Mouse (Mus musculus): ENCODE data around the gene Lama2. TPM values are rescaled to one million over a fixed set of nuclear protein-coding genes. Genes with fewer than 3 reads are reported as not detected.

Gene Lama2
- polyA plus RNA-seq, 1 experiment from 2014 or later = 1.9 TPM

DNA sequence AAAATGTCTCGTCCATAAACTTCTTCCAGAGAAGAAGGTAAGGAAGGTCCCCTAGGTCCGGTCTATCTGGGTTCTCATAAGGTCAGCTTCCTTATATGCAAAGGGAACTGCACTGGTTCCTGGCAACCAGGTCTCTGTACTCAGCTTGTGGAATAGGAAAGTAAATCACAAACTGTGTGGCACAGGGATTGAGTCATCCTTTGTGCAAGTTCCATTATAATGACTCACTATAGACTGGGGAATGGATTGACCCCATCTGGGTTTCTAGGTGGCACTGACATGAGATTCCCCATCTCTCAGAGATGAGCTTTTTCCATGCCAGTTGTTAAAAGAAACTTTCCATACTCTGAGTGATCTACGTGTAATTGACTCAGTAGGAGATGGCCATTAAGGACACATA lies 501.7 kb downstream of the Lama2 start:
- no peaks in the 10 kb centered on the region for H3K4me1 ChIP-seq (replicated peaks; ENCODE audit: control insufficient read depth, insufficient read depth, low read length)
- no peak overlapping the region for H3K27ac ChIP-seq (ENCODE audit: low read depth, low read length)
- no peak overlapping the region for H3K9ac ChIP-seq (ENCODE audit: low read depth, low read length)
- H3K36me3 ChIP-seq (ENCODE audit: control insufficient read depth, insufficient read depth, low read length) = no peaks in the 10 kb centered on the region
- H3K9me3 ChIP-seq (ENCODE audit: control insufficient read depth, low read length) = no peaks in the 10 kb centered on the region
- H3K4me2 ChIP-seq = no peak overlapping the region
- DNase-seq (ENCODE audit: low spot score) = no peak
- ATAC-seq (replicated peaks; ENCODE audit: low FRiP score) = no peak
- 79% methylated on average over 3 of the region's 3 CpGs for WGBS
- H3K27me3 ChIP-seq (replicated peaks; ENCODE audit: control insufficient read depth, insufficient read depth, low read length) = no peaks in the 10 kb centered on the region
- H3K4me3 ChIP-seq (ENCODE audit: low read depth, low read length) = no peak overlapping the region

DNA sequence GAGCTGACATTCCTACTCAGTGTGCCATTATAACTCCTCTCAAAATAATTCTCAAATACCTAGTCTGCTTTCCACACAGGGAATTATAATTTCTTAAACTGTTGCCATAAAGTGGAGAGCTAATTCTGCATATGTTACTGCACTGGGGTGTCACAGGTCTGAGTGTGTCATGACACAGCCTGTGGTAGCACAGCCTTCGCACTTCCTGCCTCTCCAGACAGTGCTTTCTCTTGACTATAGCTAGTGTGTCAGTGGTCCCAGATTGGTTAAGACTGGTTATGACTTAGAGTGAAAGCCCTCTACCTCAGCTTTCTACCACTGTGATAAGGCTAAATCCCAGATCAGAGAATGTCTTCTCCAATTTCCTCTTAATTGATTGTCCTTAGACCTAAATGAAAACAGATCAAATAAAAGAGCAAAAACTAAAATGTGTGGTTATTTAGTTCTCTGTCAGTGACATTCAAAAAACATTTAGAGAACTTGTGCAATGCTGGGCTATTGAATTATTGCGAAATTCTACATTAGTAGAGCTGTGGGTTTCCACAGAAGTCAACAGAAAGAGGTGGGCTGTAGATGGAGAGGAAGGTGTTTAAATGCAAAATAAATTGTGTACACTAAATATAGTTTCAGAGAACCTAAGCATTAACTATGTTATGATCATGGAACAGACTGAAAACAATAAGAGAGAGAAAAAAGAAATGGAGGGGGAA lies 502.5 kb downstream of the Lama2 start:
- DNase-seq (ENCODE audit: low spot score) = no peak
- 63% methylated on average over 2 of the region's 2 CpGs for WGBS
- H3K27ac ChIP-seq (ENCODE audit: low read depth, low read length) = no peak overlapping the region
- no peaks in the 10 kb centered on the region for H3K4me1 ChIP-seq (replicated peaks; ENCODE audit: control insufficient read depth, insufficient read depth, low read length)
- no peak for ATAC-seq (replicated peaks; ENCODE audit: low FRiP score)
- H3K9ac ChIP-seq (ENCODE audit: low read depth, low read length) = no peak overlapping the region
- no peaks in the 10 kb centered on the region for H3K27me3 ChIP-seq (replicated peaks; ENCODE audit: control insufficient read depth, insufficient read depth, low read length)
- H3K4me2 ChIP-seq = no peak overlapping the region
- no peaks in the 10 kb centered on the region for H3K36me3 ChIP-seq (ENCODE audit: control insufficient read depth, insufficient read depth, low read length)
- no peak overlapping the region for H3K4me3 ChIP-seq (ENCODE audit: low read depth, low read length)
- no peaks in the 10 kb centered on the region for H3K9me3 ChIP-seq (ENCODE audit: control insufficient read depth, low read length)

DNA sequence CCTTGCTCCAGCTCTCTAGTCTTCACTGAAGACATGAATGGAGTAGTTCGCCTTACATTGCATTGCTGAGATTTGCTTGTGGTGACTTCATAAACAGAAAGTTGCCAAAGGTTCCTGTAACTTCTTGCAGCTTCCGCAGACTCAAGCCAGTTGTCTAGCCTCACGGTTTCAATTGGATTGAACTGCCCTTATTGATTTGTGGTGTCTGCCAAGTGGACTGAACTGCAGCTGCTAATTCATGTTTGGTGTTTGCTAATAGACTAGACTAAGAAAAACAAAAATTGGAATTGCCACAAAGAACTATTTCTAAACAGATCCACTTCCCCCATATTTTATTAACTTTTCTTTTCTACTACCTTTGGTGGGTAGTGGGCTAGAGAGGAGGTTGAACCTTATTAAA lies 505.4 kb downstream of the Lama2 start:
- H3K9ac ChIP-seq (ENCODE audit: low read depth, low read length) = no peak overlapping the region
- H3K36me3 ChIP-seq (ENCODE audit: control insufficient read depth, insufficient read depth, low read length) = no peaks in the 10 kb centered on the region
- no peak overlapping the region for H3K27ac ChIP-seq (ENCODE audit: low read depth, low read length)
- 83% methylated on average over 3 of the region's 3 CpGs for WGBS
- ATAC-seq (replicated peaks; ENCODE audit: low FRiP score) = no peak
- H3K4me1 ChIP-seq (replicated peaks; ENCODE audit: control insufficient read depth, insufficient read depth, low read length) = no peaks in the 10 kb centered on the region
- no peaks in the 10 kb centered on the region for H3K9me3 ChIP-seq (ENCODE audit: control insufficient read depth, low read length)
- H3K4me3 ChIP-seq (ENCODE audit: low read depth, low read length) = no peak overlapping the region
- no peaks in the 10 kb centered on the region for H3K27me3 ChIP-seq (replicated peaks; ENCODE audit: control insufficient read depth, insufficient read depth, low read length)
- no peak overlapping the region for H3K4me2 ChIP-seq
- no peak for DNase-seq (ENCODE audit: low spot score)

DNA sequence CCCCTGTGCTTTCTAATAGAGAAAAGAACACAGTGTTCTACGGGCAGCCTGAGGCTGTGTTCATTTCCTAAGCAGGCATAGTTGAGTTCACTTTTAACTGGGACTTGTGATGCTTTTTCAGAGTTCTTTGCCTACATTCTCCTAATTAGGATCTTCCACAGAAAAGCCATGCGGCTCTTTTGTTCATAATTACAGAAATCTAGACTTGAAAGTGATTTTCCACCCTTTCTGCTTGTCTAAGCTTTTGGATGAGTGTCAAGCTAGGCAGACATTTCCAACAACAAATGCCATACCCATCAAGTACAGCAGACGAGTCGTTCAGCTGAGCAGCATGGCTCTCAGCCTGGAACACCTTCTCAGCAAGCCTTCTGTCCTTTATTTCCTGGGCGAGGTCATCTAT lies 515.7 kb downstream of the Lama2 start:
- H3K4me3 ChIP-seq (ENCODE audit: low read depth, low read length) = no peak overlapping the region
- H3K36me3 ChIP-seq (ENCODE audit: control insufficient read depth, insufficient read depth, low read length) = no peaks in the 10 kb centered on the region
- no peak overlapping the region for H3K9ac ChIP-seq (ENCODE audit: low read depth, low read length)
- no peak overlapping the region for H3K27ac ChIP-seq (ENCODE audit: low read depth, low read length)
- ATAC-seq (replicated peaks; ENCODE audit: low FRiP score) (no peak), DNase-seq (ENCODE audit: low spot score) (no peak)
- WGBS = 84% methylated on average over 5 of the region's 5 CpGs
- no peaks in the 10 kb centered on the region for H3K27me3 ChIP-seq (replicated peaks; ENCODE audit: control insufficient read depth, insufficient read depth, low read length)
- H3K9me3 ChIP-seq (ENCODE audit: control insufficient read depth, low read length) = no peaks in the 10 kb centered on the region
- H3K4me2 ChIP-seq = no peak overlapping the region
- H3K4me1 ChIP-seq (replicated peaks; ENCODE audit: control insufficient read depth, insufficient read depth, low read length) = no peaks in the 10 kb centered on the region

DNA sequence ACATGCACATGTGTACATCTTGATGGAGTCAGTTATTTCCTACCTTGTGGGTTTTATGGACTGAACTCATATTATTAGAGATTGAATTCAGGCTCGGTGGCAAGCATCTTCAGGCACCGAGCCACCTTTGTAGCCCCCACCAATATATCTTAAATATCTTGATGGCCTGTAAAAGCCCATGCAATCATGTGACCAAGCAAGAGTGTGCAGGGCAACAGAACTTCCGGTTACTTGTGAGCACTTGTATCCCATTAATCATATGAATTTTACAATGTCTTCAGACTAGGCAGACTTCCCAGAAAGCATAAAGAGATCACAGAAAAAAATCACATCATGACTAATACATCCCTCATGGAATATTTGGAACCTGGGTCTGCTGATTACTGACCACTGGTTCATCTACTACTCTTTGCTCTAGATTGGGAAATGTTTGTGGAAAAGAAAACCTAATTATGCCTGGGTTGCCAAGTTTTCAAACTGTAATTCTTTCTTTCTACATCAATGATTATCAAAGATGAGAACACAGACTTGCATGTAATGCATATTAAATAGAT lies 517.7 kb downstream of the Lama2 start:
- Histone ChIP-seq H3K27ac (ENCODE audit: low read depth, low read length) (no peak overlapping the region), H3K4me2 (no peak overlapping the region), H3K9me3 (ENCODE audit: control insufficient read depth, low read length) (no peaks in the 10 kb centered on the region), H3K4me1 (replicated peaks; ENCODE audit: control insufficient read depth, insufficient read depth, low read length) (no peaks in the 10 kb centered on the region), H3K27me3 (replicated peaks; ENCODE audit: control insufficient read depth, insufficient read depth, low read length) (no peaks in the 10 kb centered on the region), H3K9ac (ENCODE audit: low read depth, low read length) (no peak overlapping the region), H3K36me3 (ENCODE audit: control insufficient read depth, insufficient read depth, low read length) (no peaks in the 10 kb centered on the region), H3K4me3 (ENCODE audit: low read depth, low read length) (no peak overlapping the region)
- ATAC-seq (replicated peaks; ENCODE audit: low FRiP score) (no peak), DNase-seq (ENCODE audit: low spot score) (no peak)
- 87% methylated on average over 3 of the region's 3 CpGs for WGBS

DNA sequence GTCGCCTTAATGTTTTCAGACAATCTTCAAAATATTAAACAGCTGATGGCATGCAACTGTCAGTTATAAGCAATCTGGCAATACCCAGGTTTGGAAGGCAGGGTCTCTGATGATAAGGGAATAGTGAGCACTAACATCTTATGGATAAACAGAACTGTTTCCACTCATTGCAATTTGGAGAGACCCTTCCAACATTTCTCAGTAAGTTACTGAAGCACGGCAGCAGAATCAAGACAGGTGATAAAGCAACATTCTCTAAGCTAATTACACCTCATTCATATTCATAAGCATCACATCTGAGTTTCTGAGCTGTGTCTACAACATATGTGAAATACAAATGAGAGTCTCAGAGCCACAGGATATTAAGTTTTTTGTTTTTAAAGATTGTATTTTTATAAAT lies 542.4 kb downstream of the Lama2 start:
- no peak for DNase-seq (ENCODE audit: low spot score)
- 91% methylated on average over 2 of the region's 2 CpGs for whole genome bisulfite sequencing
- Histone ChIP-seq H3K27ac (ENCODE audit: low read depth, low read length) (no peak overlapping the region), H3K27me3 (replicated peaks; ENCODE audit: control insufficient read depth, insufficient read depth, low read length) (no peaks in the 10 kb centered on the region), H3K4me1 (replicated peaks; ENCODE audit: control insufficient read depth, insufficient read depth, low read length) (no peaks in the 10 kb centered on the region), H3K9ac (ENCODE audit: low read depth, low read length) (no peak overlapping the region), H3K4me2 (no peak overlapping the region), H3K36me3 (ENCODE audit: control insufficient read depth, insufficient read depth, low read length) (no peaks in the 10 kb centered on the region), H3K4me3 (ENCODE audit: low read depth, low read length) (no peak overlapping the region), H3K9me3 (ENCODE audit: control insufficient read depth, low read length) (no peaks in the 10 kb centered on the region)
- ATAC-seq (replicated peaks; ENCODE audit: low FRiP score) = no peak

DNA sequence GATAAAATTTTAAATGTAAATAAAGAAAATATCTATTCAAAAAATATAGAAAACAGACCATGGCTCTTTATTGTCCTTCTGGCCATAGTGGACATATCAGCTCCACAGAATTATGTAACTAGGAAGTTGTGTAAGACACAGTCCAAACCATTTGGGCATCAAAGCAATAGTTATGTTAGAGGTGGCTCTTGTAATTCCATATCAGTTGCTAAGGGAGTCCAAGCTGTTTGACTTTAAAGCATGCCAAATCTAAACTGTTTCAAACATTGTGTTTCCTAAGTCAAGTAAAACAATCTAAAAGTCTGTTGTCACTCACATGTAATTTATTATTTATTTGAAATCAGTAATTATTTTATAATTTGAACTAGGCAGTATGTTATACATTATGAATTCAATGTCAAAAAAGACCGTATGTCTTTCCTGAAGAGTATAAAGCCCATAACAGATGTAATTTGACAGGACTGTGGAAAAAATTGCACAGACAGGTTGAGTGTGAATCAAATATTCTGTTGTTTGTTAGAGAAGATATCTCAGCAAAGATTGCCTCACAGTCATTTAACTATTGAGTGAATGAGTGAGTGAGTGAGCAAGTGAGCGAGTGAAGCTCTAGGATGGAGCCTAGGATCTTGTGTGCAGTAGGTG lies 550.6 kb downstream of the Lama2 start:
- Histone ChIP-seq H3K9me3 (ENCODE audit: control insufficient read depth, low read length) (no peaks in the 10 kb centered on the region), H3K27ac (ENCODE audit: low read depth, low read length) (no peak overlapping the region), H3K9ac (ENCODE audit: low read depth, low read length) (no peak overlapping the region), H3K4me2 (no peak overlapping the region), H3K4me1 (replicated peaks; ENCODE audit: control insufficient read depth, insufficient read depth, low read length) (no peaks in the 10 kb centered on the region), H3K36me3 (ENCODE audit: control insufficient read depth, insufficient read depth, low read length) (no peaks in the 10 kb centered on the region), H3K4me3 (ENCODE audit: low read depth, low read length) (no peak overlapping the region), H3K27me3 (replicated peaks; ENCODE audit: control insufficient read depth, insufficient read depth, low read length) (no peaks in the 10 kb centered on the region)
- no peak for DNase-seq (ENCODE audit: low spot score)
- 75% methylated on average over 2 of the region's 2 CpGs for WGBS
- ATAC-seq (replicated peaks; ENCODE audit: low FRiP score) = no peak

DNA sequence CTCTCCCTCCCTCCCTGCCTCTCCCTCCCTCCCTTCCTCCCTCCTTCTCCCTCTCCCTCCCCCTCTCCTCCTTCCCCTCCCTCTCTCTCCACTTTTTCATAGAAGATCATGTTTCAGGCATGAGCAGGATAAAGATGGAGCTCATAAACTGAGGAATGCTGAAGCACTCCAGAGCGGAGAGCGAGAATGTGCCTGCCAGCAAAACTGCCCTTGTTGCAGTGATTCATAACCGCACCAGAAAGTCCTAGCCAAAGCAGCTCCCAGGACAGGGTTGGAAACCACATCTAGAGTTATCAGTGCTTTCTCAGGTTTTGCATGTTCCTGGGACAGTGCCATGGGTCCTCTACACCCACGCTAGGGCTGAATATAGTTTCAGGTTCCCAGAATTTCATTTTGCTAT lies 555.9 kb downstream of the Lama2 start:
- 53% methylated on average over 4 of the region's 4 CpGs for WGBS
- ATAC-seq (replicated peaks; ENCODE audit: low FRiP score) = no peak

DNA sequence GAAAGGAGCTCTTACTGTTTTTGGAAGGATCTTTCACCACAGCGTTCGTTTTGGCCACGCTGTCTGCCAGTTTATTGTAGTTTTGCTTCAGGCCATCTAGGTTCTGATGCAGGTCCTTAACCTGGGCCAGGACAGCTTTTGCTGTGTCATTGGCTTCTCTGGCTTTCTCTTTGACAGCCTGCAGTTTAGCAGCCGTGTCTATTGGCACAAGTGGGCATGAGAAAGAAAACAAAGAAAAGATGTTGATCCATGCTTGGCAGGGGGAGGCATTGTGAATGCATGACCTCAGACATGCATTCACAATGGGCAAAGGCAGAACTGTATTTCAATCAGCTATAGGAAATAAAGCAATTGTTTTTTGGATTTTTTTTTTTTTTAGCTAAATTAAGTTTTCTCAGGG lies 565.1 kb downstream of the Lama2 start:
- Histone ChIP-seq H3K27ac (ENCODE audit: low read depth, low read length) (no peak overlapping the region), H3K9ac (ENCODE audit: low read depth, low read length) (no peak overlapping the region), H3K4me1 (replicated peaks; ENCODE audit: control insufficient read depth, insufficient read depth, low read length) (no peaks in the 10 kb centered on the region), H3K4me3 (ENCODE audit: low read depth, low read length) (no peak overlapping the region), H3K36me3 (ENCODE audit: control insufficient read depth, insufficient read depth, low read length) (no peaks in the 10 kb centered on the region), H3K4me2 (no peak overlapping the region), H3K27me3 (replicated peaks; ENCODE audit: control insufficient read depth, insufficient read depth, low read length) (no peaks in the 10 kb centered on the region), H3K9me3 (ENCODE audit: control insufficient read depth, low read length) (no peaks in the 10 kb centered on the region)
- ATAC-seq (replicated peaks; ENCODE audit: low FRiP score) (no peak), DNase-seq (ENCODE audit: low spot score) (no peak)
- 74% methylated on average over 4 of the region's 4 CpGs for WGBS

More for the DNA sequence above, 555.9 kb downstream of the Lama2 start:
- Histone ChIP-seq H3K27ac (ENCODE audit: low read depth, low read length) (no peak overlapping the region), H3K9me3 (ENCODE audit: control insufficient read depth, low read length) (no peaks in the 10 kb centered on the region), H3K9ac (ENCODE audit: low read depth, low read length) (no peak overlapping the region), H3K4me1 (replicated peaks; ENCODE audit: control insufficient read depth, insufficient read depth, low read length) (no peaks in the 10 kb centered on the region), H3K36me3 (ENCODE audit: control insufficient read depth, insufficient read depth, low read length) (no peaks in the 10 kb centered on the region), H3K27me3 (replicated peaks; ENCODE audit: control insufficient read depth, insufficient read depth, low read length) (no peaks in the 10 kb centered on the region), H3K4me2 (no peak overlapping the region), H3K4me3 (ENCODE audit: low read depth, low read length) (no peak overlapping the region)
- DNase-seq (ENCODE audit: low spot score) = no peak
